ENCODE assay signal across 8 mouse cellular contexts in the genomic region with DNA sequence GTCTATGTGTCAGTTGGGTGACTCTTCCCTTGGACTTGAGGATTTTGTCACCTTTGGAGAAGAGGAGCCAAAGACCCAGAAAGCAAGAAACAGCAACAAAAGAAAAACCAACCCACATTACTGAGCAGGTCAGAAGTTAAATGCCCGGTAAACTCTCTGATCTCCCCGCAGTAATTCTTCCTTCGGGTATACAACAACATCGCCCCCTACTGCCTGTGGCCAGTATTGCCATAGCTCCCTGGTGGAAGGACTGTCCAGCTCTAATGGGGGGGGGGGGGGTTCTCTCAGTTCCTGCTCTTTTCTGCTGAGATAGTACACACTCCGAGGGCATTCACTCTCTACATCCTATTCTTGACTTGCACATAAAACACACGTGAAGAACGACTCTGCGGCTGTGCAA. TPM values are rescaled to one million over a fixed set of nuclear protein-coding genes. Genes with fewer than 3 reads are reported as not detected.
DNase-seq lines count a peak whose midpoint lies in the region; ATAC-seq and TF ChIP-seq lines count a peak whose summit lies in the region.
"Had no signal": no experiment of that assay in that cellular context is flagged by ENCODE, and none has a peak within 500 bp of the region (broad histone marks: within the 10 kb centered on the region; RNA-seq: fewer than 3 reads in every experiment).

No protein-coding gene starts in this region.

- H3K4me3 ChIP-seq in hindbrain, embryonic 10.5 days, result no peak overlapping the region
- H3K4me3 ChIP-seq in hindbrain, embryonic 13.5 days, result no peak overlapping the region
- no peak overlapping the region for H3K4me3 ChIP-seq in testis, adult 2 months (ENCODE audit: control insufficient read depth, low read depth, low read length)

- H3K9me3 ChIP-seq in hindbrain, embryonic 10.5 days, result no peaks in the 10 kb centered on the region
- H3K9me3 ChIP-seq in hindbrain, embryonic 13.5 days, result no peaks in the 10 kb centered on the region
- H3K9me3 ChIP-seq: midbrain, embryonic 12.5 days had no signal

- DNase-seq in hindbrain, embryonic 10.5 days (ENCODE audit: low spot score), result peak; percentile 50
- no peak for DNase-seq in testis, postnatal 14 days (ENCODE audit: low spot score)
- DNase-seq in cerebellum, postnatal 10 days, result peak; percentile 83 to 87
- peak; percentile 60 for DNase-seq in lung, postnatal 10 days
- no peak for DNase-seq in yolk sac, embryonic 10.5 days (ENCODE audit: low spot score)

- peak; percentile 44; the same call in 1 of the 2 replicates for TF ChIP-seq CTCF in testis, adult 2 months (IDR thresholded peaks at IDR 0.05; ENCODE audit: control insufficient read depth, insufficient read depth, insufficient replicate concordance, low read depth, low read length)

- no peak for ATAC-seq in hindbrain, embryonic 13.5 days (ENCODE audit: low FRiP score)

- peaks cover 35% of the 10 kb centered on the region for H3K4me1 ChIP-seq in hindbrain, embryonic 10.5 days (replicated peaks)
- peaks cover 21% of the 10 kb centered on the region for H3K4me1 ChIP-seq in hindbrain, embryonic 13.5 days (replicated peaks)
- H3K4me1 ChIP-seq in testis, adult 2 months (ENCODE audit: control insufficient read depth, insufficient read depth, low read length), result no peaks in the 10 kb centered on the region

- peaks cover 85% of the 10 kb centered on the region for H3K27me3 ChIP-seq in hindbrain, embryonic 10.5 days (ENCODE audit: insufficient read depth, poor library complexity, severe bottlenecking)
- H3K27me3 ChIP-seq in hindbrain, embryonic 13.5 days, result peaks cover 94% of the 10 kb centered on the region
- H3K27me3 ChIP-seq in testis, adult 2 months (ENCODE audit: control insufficient read depth, insufficient read depth, low read length), result no peaks in the 10 kb centered on the region

- H3K9ac ChIP-seq in hindbrain, embryonic 13.5 days, result no peak overlapping the region
- H3K9ac ChIP-seq: midbrain, embryonic 12.5 days had no signal

- no peaks in the 10 kb centered on the region for H3K36me3 ChIP-seq in hindbrain, embryonic 10.5 days
- H3K36me3 ChIP-seq in hindbrain, embryonic 13.5 days, result no peaks in the 10 kb centered on the region
- no peaks in the 10 kb centered on the region for H3K36me3 ChIP-seq in testis, adult 2 months (ENCODE audit: control insufficient read depth, insufficient read depth, low read length)
- H3K36me3 ChIP-seq: midbrain, embryonic 12.5 days had no signal

- TF ChIP-seq POLR2A in testis, adult 2 months (IDR thresholded peaks at IDR 0.05; ENCODE audit: control insufficient read depth, low read depth, low read length), result no peak

- H3K27ac ChIP-seq in hindbrain, embryonic 10.5 days, result no peak overlapping the region
- no peak overlapping the region for H3K27ac ChIP-seq in hindbrain, embryonic 13.5 days
- no peak overlapping the region for H3K27ac ChIP-seq in testis, adult 2 months (ENCODE audit: control insufficient read depth, insufficient read depth, low read depth, low read length)
- H3K27ac ChIP-seq: midbrain, embryonic 12.5 days had no signal

- no peak overlapping the region for H3K4me2 ChIP-seq in hindbrain, embryonic 13.5 days

- WGBS in hindbrain, embryonic 10.5 days, result 37% methylated on average over 8 of the region's 8 CpGs
- WGBS in hindbrain, embryonic 13.5 days, result 26% methylated on average over 8 of the region's 8 CpGs

RNA-seq across cellular contexts. Expression of a gene that starts 30.0 kb away (rescaled TPM):
- polyA plus RNA-seq in hindbrain, embryonic 10.5 days (2016; fragmentation: Nextera tagmentation; extraction: Ambion mirVana), result 5.7 and 11.6 TPM in 2 replicates
- polyA plus RNA-seq in hindbrain, embryonic 13.5 days (2015; fragmentation: Nextera tagmentation; extraction: Ambion mirVana), result 6.4 and 9.3 TPM in 2 replicates
- polyA plus RNA-seq in testis, adult 2 months (2012; rRNA removed), result 0.07 and 0.16 TPM in 2 replicates

Comparison
In these comparisons a context has a peak if more than half of its experiments do, and no peak if none do; other contexts are left out.
1. DNase-seq: peak in hindbrain, embryonic 10.5 days (single experiment), cerebellum, postnatal 10 days (2 of 2) and lung, postnatal 10 days (single experiment); none in testis, postnatal 14 days (single experiment) and yolk sac, embryonic 10.5 days (single experiment).